Mouse (Mus musculus): ENCODE data around the gene Il10. TPM values are rescaled to one million over a fixed set of nuclear protein-coding genes. Genes with fewer than 3 reads are reported as not detected.
A peak's percentile ranks its signal among the peaks of the same experiment; 100 is the strongest.

Il10 gene
- 0.09 and 0.15 TPM in 2 replicates for polyA plus RNA-seq (2012; rRNA removed)

DNA sequence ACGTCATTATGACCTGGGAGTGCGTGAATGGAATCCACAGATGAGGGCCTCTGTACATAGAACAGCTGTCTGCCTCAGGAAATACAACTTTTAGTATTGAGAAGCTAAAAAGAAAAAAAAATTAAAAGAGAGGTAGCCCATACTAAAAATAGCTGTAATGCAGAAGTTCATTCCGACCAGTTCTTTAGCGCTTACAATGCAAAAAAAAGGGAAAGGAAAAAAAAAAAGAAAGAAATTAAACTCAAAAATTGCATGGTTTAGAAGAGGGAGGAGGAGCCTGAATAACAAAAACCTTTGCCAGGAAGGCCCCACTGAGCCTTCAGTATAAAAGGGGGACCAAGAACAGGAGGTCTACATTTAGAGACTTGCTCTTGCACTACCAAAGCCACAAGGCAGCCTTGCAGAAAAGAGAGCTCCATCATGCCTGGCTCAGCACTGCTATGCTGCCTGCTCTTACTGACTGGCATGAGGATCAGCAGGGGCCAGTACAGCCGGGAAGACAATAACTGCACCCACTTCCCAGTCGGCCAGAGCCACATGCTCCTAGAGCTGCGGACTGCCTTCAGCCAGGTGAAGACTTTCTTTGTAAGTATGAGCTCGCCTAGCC lies at the start of gene Il10:
Gene Il10, plus strand, starts transcription at position 354 of the 607 bp plus-strand sequence.
- Histone ChIP-seq H3K27ac (ENCODE audit: control insufficient read depth, insufficient read depth, low read length) (no peak within 1 kb of the TSS), H3K27me3 (ENCODE audit: control insufficient read depth, insufficient read depth, low read length) (no peaks in the 10 kb centered on the region; the same call in 1 of the 2 replicates), H3K36me3 (ENCODE audit: control insufficient read depth, insufficient read depth, low read length) (no peaks in the 10 kb centered on the region), H3K4me1 (replicated peaks; ENCODE audit: control insufficient read depth, insufficient read depth, low read length) (peaks cover 3% of the 10 kb centered on the region), H3K4me3 (ENCODE audit: control insufficient read depth, insufficient read depth, low read length) (no peak within 1 kb of the TSS)
- no peak for DNase-seq
- TF ChIP-seq POLR2A (IDR thresholded peaks at IDR 0.05; ENCODE audit: control insufficient read depth, extremely low read depth, insufficient read depth, low read length, poor library complexity), result no peak
- TF ChIP-seq CTCF (IDR thresholded peaks at IDR 0.05; ENCODE audit: borderline replicate concordance, control insufficient read depth, extremely low read depth, insufficient read depth, low read length, poor library complexity), result no peak
- 36% methylated on average over 8 of the region's 8 CpGs for WGBS

DNA sequence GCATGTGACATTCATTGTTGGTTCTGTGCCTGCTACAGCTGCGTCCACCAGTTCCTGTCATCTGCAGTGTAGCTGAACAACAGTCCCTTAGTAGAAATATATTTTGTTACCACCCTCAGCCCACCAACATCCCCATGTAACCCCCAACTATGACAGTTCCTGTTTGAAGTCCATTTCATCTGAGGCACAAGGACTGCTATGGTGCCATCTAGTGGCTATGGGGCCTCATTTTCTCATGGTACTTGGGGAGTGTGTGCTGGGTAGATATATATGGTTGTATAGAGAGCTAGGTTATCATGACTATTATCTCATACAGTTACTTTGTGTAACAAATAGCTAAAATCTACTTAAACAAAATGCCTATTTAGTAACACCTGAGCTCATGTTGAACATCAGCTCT lies 40.2 kb upstream of the Il10 start:
- Histone ChIP-seq H3K4me3 (ENCODE audit: control insufficient read depth, insufficient read depth, low read length) (no peak overlapping the region), H3K36me3 (ENCODE audit: control insufficient read depth, insufficient read depth, low read length) (no peaks in the 10 kb centered on the region), H3K27me3 (ENCODE audit: control insufficient read depth, insufficient read depth, low read length) (no peaks in the 10 kb centered on the region), H3K4me1 (replicated peaks; ENCODE audit: control insufficient read depth, insufficient read depth, low read length) (no peaks in the 10 kb centered on the region), H3K27ac (ENCODE audit: control insufficient read depth, insufficient read depth, low read length) (no peak overlapping the region)
- WGBS, result 16% methylated on average over 1 of the region's 1 CpGs
- TF ChIP-seq POLR2A (IDR thresholded peaks at IDR 0.05; ENCODE audit: control insufficient read depth, extremely low read depth, insufficient read depth, low read length, poor library complexity), result no peak
- TF ChIP-seq CTCF (IDR thresholded peaks at IDR 0.05; ENCODE audit: borderline replicate concordance, control insufficient read depth, extremely low read depth, insufficient read depth, low read length, poor library complexity), result no peak
- DNase-seq, result peak; percentile 56

DNA sequence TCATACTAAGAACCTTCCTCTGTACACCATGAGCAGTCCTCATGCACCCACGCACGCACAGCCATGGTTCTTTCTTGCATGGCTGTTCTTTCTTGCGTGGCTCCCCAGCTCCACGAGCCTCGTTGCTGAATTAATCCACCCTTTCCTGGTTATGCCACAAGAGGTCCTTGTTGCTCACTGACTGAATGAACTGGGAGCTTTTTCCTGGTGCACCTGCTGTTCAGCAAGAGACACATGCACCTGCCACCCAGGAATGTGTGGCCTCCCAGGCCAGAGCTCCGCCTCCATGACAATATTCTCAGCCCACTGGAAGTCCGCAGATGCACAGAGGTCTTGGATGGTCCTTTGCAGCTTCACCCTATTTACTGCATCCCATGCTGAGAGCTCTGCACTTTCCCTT lies 35.2 kb upstream of the Il10 start:
- DNase-seq, result no peak
- H3K36me3 ChIP-seq (ENCODE audit: control insufficient read depth, insufficient read depth, low read length), result no peaks in the 10 kb centered on the region
- TF ChIP-seq POLR2A (IDR thresholded peaks at IDR 0.05; ENCODE audit: control insufficient read depth, extremely low read depth, insufficient read depth, low read length, poor library complexity), result no peak
- TF ChIP-seq CTCF (IDR thresholded peaks at IDR 0.05; ENCODE audit: borderline replicate concordance, control insufficient read depth, extremely low read depth, insufficient read depth, low read length, poor library complexity), result no peak
- no peak overlapping the region for H3K27ac ChIP-seq (ENCODE audit: control insufficient read depth, insufficient read depth, low read length)
- H3K27me3 ChIP-seq (ENCODE audit: control insufficient read depth, insufficient read depth, low read length), result no peaks in the 10 kb centered on the region
- H3K4me1 ChIP-seq (replicated peaks; ENCODE audit: control insufficient read depth, insufficient read depth, low read length), result peaks cover 6% of the 10 kb centered on the region
- no peak overlapping the region for H3K4me3 ChIP-seq (ENCODE audit: control insufficient read depth, insufficient read depth, low read length)
- WGBS, result 68% methylated on average over 7 of the region's 7 CpGs

DNA sequence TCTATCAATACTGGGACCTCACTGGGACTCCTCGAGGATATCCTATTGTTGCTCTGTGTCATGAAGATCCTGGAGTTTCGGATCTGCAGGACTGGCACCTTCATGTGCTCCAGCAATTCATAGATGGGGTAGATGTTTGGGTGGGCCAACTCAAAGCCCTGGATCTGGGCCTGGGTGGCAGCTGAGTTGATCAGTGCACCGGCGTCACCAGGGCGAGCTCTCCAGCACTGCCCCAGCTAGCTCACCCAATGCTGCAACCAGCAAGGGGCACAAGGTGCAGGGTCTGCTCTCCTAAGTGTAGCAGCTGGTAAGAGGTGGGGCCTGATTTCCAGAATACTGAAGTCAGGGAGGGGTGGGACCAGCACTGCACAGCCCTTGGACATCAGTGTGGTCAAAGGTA lies 32.6 kb upstream of the Il10 start:
- Histone ChIP-seq H3K27ac (ENCODE audit: control insufficient read depth, insufficient read depth, low read length) (no peak overlapping the region), H3K27me3 (ENCODE audit: control insufficient read depth, insufficient read depth, low read length) (no peaks in the 10 kb centered on the region), H3K4me3 (ENCODE audit: control insufficient read depth, insufficient read depth, low read length) (no peak overlapping the region), H3K36me3 (ENCODE audit: control insufficient read depth, insufficient read depth, low read length) (no peaks in the 10 kb centered on the region), H3K4me1 (replicated peaks; ENCODE audit: control insufficient read depth, insufficient read depth, low read length) (peaks cover 6% of the 10 kb centered on the region)
- WGBS, result 92% methylated on average over 5 of the region's 5 CpGs
- DNase-seq, result no peak
- no peak for TF ChIP-seq CTCF (IDR thresholded peaks at IDR 0.05; ENCODE audit: borderline replicate concordance, control insufficient read depth, extremely low read depth, insufficient read depth, low read length, poor library complexity)
- no peak for TF ChIP-seq POLR2A (IDR thresholded peaks at IDR 0.05; ENCODE audit: control insufficient read depth, extremely low read depth, insufficient read depth, low read length, poor library complexity)

DNA sequence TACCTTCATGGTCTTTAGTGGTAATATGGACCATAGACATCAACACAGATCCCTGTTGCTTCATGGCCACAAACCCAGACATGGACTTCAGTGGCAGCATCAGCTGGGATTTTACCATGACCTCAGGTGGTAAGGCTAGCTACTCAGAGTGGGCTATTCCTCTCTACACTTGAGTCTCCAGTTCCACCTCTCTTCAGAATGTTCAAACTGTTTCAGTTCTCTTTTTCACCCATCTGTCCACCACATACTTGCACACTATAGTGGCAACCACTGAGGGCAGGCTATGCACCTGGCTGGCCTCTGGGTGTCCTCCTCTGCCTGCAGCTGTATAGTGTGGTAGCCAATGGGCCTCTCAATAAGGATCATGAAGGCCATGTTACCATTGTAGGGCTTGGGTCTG lies 32.2 kb upstream of the Il10 start:
- Histone ChIP-seq H3K27me3 (ENCODE audit: control insufficient read depth, insufficient read depth, low read length) (no peaks in the 10 kb centered on the region), H3K36me3 (ENCODE audit: control insufficient read depth, insufficient read depth, low read length) (no peaks in the 10 kb centered on the region), H3K4me3 (ENCODE audit: control insufficient read depth, insufficient read depth, low read length) (no peak overlapping the region), H3K27ac (ENCODE audit: control insufficient read depth, insufficient read depth, low read length) (no peak overlapping the region), H3K4me1 (replicated peaks; ENCODE audit: control insufficient read depth, insufficient read depth, low read length) (peaks cover 6% of the 10 kb centered on the region)
- DNase-seq, result no peak
- no peak for TF ChIP-seq CTCF (IDR thresholded peaks at IDR 0.05; ENCODE audit: borderline replicate concordance, control insufficient read depth, extremely low read depth, insufficient read depth, low read length, poor library complexity)
- TF ChIP-seq POLR2A (IDR thresholded peaks at IDR 0.05; ENCODE audit: control insufficient read depth, extremely low read depth, insufficient read depth, low read length, poor library complexity), result no peak

DNA sequence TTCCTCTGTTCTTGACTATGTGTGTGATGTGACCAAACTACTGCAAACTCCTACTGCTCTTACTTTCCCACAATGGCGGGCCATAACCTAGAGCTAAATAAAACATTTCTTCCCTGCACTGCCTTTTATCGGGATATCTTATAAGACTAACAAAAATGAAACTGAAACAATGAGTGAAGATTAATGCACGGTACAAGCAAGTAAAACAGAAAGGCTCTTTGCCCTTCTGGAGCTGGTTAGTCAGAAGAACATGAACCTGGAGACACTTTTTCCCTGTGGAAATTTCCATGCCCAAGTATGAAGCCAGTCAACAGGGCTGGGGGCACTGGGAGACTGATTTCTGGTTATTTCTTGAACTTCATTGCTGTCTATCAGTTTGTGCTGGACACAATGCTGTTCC lies 30.3 kb upstream of the Il10 start:
- WGBS, result 25% methylated on average over 3 of the region's 3 CpGs
- DNase-seq, result no peak
- H3K4me3 ChIP-seq (ENCODE audit: control insufficient read depth, insufficient read depth, low read length), result no peak overlapping the region
- no peaks in the 10 kb centered on the region for H3K36me3 ChIP-seq (ENCODE audit: control insufficient read depth, insufficient read depth, low read length)
- H3K27ac ChIP-seq (ENCODE audit: control insufficient read depth, insufficient read depth, low read length), result no peak overlapping the region
- H3K4me1 ChIP-seq (replicated peaks; ENCODE audit: control insufficient read depth, insufficient read depth, low read length), result peaks cover 6% of the 10 kb centered on the region
- TF ChIP-seq POLR2A (IDR thresholded peaks at IDR 0.05; ENCODE audit: control insufficient read depth, extremely low read depth, insufficient read depth, low read length, poor library complexity) (no peak), CTCF (IDR thresholded peaks at IDR 0.05; ENCODE audit: borderline replicate concordance, control insufficient read depth, extremely low read depth, insufficient read depth, low read length, poor library complexity) (no peak)
- H3K27me3 ChIP-seq (ENCODE audit: control insufficient read depth, insufficient read depth, low read length), result no peaks in the 10 kb centered on the region

DNA sequence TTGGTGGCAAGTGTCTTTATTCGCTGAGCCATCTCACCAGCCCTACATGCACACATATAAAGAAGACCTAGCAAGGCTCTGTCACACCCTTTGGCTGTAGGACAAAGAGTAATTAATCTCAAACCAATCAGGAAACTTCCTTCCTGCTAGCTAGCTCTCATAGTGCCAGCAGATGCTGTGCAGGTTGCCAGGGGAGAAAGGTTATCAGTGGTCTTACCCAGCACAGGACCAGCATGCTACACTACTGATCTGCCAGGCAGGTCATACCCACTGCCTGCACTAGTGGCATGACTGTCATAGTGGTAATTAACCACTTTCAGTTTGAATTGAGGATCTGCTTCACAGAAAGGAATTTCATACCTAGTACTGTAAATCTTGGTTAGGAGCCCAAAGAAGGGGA lies 29.2 kb upstream of the Il10 start:
- no peaks in the 10 kb centered on the region for H3K27me3 ChIP-seq (ENCODE audit: control insufficient read depth, insufficient read depth, low read length)
- no peaks in the 10 kb centered on the region for H3K36me3 ChIP-seq (ENCODE audit: control insufficient read depth, insufficient read depth, low read length)
- H3K4me1 ChIP-seq (replicated peaks; ENCODE audit: control insufficient read depth, insufficient read depth, low read length), result peaks cover 6% of the 10 kb centered on the region
- no peak for DNase-seq
- H3K4me3 ChIP-seq (ENCODE audit: control insufficient read depth, insufficient read depth, low read length), result no peak overlapping the region
- H3K27ac ChIP-seq (ENCODE audit: control insufficient read depth, insufficient read depth, low read length), result no peak overlapping the region
- TF ChIP-seq CTCF (IDR thresholded peaks at IDR 0.05; ENCODE audit: borderline replicate concordance, control insufficient read depth, extremely low read depth, insufficient read depth, low read length, poor library complexity), result no peak
- TF ChIP-seq POLR2A (IDR thresholded peaks at IDR 0.05; ENCODE audit: control insufficient read depth, extremely low read depth, insufficient read depth, low read length, poor library complexity), result no peak
- WGBS, result 85% methylated on average over 1 of the region's 1 CpGs
